Mouse (Mus musculus) testis, postnatal 10 days (tissue): ENCODE data around the gene Gdap1l1.
"Not testable (repeated sequence)": the region's sequence is repeated elsewhere in the genome, so short reads cannot be mapped to it uniquely, and the experiment has no call there.

Experiments used
- DNase-seq: peaks from one replicate; pipeline ENCODE4 v3.0.0; 2021; ENCODE audit warnings: low spot score

Gdap1l1 gene

DNA sequence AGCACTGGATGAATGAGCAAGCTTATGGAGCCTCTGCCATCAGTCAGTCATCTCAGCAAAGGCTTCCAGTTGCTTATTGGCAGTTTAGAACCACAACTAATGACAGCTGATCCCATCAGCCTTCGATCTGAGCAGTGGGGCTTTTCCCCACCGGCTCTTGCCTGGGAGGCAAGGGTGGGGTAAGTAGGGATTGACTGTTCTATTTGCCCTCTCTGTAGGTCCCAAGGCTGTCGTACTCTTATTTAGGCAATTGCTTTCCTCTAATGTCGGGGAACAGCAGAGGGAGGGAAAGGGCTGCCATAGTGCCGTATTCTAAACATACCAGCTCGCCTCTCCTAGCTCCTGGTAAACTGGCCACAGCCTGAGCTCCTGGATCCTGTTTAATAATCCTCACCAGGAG is 13.7 kb upstream of the Gdap1l1 start, which contains the start of gene Oser1:
Gene Oser1, minus strand, starts transcription at position 101 of the 400 bp plus-strand sequence.
- no peak for DNase-seq

DNA sequence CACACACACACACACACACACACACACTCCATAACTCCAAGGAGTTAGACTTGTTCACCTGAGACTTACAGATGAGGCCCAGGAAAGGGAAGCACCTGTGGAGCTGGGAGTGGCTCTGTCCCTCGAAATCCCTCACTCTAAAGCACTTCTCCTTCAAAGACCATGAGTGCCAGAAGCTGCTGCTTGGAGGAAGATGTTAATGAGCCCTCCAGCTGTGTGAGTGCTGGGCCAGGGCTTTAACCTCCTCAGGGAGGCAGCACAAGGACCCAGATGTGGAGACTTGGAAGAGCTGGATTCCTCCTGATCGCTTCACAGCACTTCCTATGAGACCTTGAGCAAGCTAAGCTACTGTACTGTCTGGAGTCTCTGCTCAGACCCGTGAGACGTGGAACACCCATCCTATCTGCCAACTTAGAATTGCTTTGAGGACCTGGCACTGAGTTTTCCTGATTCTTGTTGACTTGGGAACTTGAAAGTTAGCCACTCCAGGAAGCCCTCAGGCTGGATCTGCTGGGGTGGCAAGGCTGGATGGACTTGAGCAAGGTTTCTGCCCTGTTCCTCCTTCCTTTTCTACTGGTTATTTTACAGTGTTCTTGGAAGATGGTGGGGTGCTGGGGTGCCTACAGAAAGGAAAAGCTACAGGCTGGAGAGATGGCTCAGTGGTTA is 9.8 kb upstream of the Gdap1l1 start:
- DNase-seq, result no peak

DNA sequence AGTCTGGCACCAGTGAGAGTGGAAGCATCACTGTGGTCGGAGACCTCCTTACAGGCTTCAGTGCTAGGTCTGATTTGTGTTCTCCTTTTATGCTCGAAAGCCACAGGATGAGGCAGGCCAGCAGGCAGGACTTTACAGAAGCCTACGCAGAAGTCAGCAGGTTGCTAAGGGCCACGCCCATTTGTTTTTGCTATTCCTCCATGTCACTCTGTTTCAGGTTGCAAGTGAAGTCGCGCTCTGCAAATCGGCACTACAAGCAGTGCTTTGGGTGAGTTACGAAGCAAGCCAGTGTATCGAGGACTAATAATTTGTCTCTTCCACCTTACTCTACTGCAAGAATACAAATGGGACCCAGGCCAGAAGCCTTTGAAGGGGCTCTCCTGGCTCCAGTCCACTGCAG is 7.0 kb upstream of the Gdap1l1 start:
- no peak for DNase-seq

DNA sequence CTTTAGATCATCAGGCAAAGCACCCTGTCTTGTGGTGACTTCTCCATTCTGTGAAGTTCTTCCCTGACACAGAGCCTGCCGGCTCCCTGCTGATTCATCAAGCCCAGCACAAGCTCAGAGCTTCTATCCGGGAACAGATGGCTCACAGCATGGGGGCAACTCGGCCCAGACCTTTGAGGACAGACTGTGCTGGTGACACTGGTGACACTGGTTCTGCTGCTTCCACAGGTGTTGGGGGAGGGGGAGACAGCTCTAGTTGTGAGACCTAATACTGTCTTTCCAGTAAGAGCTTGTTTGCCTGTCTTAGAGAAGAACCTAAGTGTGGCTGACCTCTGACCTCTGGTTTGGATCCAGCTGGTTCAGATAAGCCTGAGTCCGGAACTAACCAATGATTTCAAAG is 4.3 kb upstream of the Gdap1l1 start:
- DNase-seq, result no peak

DNA sequence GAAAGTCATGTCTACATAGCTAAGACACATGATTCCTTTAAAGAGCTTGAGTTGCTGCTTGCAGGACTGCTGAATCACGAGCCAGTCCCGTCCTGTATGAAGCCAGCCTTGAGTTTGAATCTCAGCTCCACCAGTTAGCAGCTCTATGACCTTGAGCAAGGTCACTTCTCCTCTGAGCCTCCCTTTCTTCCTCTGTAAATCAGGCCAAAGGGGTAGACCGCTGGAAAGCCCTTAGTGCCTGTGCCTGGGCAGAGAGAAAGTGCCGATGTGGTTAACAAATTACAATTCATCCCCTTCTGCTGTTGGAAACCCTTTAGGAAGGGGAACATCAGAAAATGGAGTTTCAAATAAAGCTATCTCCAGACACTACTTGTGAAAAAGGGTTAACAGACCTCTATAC is 476 bp upstream of the Gdap1l1 start:
- no peak for DNase-seq

DNA sequence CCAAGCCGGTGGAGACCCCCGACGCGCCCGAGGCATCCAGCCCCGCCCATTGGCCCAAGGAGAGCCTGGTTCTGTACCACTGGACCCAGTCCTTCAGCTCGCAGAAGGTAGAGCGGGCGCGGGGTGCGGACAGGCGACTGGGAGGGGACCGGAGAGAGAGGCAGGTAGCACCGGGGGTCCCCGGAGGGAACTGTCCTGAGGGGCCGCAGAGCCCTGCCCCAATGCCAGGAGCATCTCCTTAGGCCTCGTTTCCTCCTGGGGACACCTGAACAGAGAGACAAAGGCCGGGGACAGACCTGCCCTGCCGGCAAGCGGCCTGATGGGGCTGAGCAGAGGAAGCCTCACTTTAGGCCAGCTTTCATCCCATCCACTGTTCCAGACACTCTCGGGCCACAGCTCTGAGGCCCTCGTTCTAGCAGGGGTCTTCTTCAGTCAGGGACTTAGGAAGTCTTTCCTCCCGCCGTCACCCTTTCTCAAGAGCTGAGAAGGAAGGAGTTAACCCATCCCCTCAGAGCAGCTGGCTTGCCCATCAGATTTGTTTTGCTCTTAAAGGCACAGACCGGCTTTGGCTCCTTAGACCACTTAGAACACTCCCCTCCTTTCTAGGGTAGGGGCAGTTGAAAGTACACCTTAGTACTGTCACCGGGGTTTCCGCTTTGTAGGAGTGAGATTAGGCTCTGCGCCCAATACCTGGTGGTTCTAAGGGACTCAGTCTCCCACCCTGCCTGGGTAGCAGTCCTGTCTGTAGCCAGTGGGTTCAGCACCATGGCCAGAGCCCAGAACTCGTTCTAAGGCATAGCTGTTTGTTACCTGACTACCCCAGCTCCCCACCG is 559 bp downstream of the Gdap1l1 start:
- DNase-seq, result peak; percentile 74

DNA sequence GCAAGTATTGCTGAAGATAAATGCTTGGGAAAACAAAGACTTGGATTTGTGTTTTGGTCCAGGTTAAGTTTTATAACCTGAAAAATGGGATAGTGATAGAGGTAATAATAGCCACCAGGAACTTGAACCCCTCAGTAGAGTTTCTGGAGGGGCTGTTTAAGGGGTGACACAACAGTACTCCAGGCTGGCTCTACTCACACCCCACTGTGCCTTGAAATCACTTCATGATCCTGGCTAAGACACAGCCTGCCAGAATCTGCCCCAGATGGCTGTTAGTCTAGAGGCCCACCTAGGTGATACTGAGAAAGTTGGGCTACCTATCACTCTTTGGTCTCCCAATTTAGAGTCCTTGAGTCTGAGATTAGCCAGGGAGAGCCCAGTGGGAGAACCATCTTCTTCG is 1.2 kb downstream of the Gdap1l1 start:
- DNase-seq, result no peak

DNA sequence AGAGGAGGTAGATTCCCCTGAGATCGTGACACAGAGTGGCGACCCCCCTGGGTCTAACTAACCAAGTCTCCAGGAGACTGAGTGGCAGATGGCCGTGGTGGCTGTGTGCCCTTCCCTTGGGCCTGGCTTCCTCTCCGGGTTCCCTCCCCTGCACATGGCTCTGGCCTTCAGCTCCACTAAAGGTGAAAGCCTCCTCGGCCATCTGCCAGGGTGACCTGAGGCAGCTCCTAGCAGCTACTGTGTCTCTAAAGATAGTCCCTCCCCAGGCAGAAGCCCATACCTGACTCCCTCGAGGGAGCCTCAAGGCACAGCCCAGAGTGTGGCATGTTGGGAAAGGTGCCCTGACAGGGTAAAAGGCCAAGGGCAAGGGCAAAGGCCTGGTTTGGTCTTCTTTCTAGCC is 5.3 kb downstream of the Gdap1l1 start:
- no peak for DNase-seq

DNA sequence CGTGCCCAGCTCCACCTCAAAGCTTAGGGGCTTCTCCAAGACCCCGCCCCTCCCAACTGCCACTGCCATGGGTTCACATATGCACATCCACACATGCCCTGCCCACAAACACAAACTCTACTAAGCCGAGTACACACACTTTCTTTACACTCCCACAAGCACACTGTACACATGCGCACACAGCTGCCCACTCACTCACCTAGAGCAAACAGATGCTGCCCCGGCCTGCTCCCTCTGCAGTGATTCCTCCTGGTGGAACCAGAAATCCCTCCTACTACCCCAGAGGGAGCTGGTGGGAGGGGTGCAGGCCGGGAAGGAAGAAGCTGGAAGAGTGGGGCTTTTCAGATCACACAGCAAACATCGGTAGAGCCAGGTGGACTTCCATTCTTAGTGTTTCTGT is 5.7 kb downstream of the Gdap1l1 start:
- no peak for DNase-seq

DNA sequence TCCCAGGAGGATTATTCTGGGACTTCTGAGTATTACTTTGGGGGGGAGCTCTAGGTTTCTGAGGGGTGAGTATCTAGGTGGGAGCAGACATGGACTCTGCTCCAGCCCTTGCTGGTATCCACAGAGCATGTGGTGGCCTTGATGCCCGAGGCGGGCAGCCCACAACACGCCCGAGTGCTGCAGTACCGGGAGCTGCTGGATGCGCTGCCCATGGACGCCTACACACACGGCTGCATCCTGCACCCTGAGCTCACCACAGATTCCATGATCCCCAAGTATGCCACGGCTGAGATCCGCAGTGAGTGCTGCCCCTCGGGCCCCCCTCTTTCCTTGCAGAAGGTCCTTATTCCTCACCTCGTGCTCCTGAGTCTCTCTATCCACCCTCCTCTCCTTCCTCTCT is 9.1 kb downstream of the Gdap1l1 start:
- no peak for DNase-seq

DNA sequence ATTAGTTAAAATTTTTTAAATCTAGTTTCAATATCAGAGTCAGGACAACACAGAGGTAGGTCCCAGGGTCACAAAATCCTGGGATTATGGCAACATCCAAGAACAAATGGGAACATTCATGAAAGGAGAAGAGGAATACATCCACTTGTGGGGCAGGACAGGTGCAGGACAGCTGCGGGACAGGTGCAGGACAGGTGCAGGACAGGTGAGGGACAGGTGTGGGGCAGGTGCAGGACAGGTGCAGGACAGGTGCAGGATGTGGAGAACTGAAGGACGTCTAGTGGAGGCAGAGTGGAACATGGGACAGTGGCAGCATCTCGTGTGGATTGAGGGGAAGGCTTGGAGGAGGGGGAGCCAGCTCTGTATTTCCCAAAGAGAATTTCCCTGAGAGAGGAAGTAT is 11.0 kb downstream of the Gdap1l1 start:
- DNase-seq, result no peak

DNA sequence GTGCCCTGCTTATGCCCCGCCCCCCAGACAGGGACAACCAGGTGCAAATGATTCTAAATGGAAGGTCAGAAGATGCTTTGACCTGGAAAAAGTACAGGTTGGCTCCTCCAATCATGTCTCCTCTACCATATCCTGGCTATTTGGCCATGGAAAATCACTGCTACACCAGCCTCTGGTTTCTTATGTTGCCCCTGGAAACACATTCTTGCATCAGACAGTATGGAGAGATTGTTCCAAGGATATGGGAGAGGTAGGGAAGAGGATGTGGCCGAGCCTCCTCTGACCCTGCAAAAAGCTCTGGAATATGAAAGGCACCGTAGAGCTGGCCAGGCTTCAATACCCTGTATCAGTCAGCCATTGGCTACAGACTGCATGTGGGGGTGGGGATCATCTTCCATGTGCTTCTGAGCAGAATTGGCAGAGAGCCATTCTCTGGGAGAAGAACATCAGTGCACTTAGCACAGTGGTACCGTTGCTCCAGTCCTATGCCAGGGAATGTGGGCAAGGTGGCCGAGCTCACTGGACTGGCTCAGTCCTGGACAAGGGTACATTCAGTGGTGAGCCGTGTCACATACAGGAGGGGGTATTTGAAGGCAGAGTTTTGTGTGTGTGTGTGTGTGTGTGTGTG is 12.5 kb downstream of the Gdap1l1 start:
- no peak for DNase-seq

DNA sequence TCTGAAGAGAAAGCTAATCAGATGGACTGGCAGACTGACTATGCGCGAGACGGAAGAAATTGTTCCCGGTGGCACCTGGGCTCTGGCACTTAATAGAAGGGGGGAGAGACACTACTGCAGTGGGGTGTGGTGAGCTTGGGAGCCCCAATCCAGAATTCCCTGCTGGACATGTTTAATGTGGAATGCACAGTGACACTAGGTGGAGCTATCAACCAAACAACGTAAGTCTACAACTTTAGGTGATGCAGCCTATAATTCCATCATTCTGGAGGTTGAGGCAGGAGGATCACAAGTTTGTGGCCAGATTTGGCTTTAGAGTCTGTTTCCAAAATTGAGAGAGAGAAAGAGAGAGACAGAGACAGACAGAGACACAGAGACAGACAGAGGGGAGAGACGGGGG is 14.5 kb downstream of the Gdap1l1 start:
- no peak for DNase-seq

DNA sequence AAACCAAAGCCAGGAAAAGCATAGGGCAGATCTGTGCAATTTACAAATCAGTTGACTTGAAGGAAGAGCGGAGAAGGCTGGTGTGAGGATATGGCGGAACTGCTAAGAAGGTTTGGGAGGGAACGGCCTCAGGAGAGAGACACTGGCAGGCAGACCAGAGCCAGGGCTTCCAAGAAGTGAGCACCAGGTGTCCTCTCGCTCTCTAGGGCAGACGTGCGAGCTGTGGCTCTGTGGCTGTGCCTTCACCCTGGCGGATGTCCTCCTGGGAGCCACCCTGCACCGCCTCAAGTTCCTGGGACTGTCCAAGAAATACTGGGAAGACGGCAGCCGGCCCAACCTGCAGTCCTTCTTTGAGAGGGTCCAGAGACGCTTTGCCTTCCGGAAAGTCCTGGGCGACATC is 15.1 kb downstream of the Gdap1l1 start:
- no peak for DNase-seq

DNA sequence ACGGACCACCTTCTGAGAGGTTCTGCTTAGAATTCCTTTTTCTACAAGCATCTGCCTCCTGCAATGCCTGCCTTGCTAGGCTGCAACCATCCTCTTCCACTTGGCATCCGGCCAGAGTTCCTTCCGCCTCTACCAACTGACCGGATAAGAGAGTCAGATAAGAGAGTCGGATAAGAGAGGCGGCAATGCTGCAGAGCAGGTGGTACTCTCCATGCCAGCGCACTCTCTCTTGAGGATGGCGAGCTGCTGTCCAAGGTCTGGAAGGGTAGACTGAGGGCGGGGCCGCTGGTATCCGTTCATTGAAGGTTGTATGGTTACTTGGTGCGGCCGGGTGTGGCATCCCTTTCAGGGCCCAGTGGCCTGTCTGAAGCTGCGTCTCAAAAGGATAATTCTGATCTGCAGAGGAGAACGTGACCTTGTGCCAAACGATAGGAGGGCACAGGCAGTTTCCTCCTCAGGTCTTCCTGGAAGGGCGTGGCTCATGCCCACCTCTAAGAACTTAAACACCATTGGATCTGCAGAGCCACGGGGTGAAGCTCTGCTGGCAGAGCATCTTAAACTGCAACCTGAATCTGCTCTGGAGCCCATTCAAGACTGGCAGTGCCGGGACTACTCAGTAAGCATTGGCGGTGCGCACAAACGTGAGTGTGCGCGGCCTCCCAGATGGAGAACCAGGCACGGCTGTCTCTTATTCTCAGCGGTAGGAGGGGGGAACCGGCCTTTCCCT is 20.4 kb downstream of the Gdap1l1 start:
- no peak for DNase-seq

DNA sequence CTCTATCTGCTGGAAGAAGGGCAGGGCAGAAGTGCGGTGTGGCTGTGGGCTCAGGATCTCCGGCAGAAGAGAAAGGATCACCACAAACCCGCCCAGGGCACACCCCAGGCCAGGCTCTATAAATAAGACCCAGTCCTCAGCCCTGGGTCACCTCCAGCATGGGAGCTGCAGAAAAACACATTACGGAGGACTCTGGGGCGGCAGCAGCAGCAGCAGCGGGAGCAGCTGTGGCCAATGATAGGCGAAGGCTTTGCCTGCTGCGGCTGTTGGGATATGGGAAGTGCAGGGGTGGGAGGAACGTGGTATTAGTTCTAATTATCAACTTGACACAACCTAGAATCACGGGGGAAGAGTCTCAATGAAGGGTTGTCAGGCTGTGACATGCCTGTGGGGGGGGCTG is 21.1 kb downstream of the Gdap1l1 start:
- DNase-seq, result no peak

DNA sequence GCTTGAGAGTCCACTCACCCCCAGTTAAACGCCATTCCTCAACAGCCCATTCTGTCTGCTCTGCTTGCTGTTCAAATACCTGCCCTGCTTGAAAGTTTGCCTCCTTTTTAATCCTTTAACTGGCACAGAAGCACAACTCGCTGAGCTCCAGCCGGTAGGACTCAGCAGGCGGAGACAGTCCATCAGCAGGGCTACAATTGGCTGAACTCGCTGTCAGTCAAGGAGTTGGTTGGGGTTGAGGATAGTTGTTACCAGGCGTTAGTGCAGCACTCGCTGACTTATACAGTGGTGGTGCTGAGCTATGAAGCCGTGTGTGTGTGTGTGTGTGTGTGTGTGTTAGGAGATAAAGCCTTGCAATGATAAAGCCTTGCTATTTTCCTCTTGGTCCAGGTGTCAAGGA is 22.3 kb downstream of the Gdap1l1 start:
- DNase-seq, result no peak

DNA sequence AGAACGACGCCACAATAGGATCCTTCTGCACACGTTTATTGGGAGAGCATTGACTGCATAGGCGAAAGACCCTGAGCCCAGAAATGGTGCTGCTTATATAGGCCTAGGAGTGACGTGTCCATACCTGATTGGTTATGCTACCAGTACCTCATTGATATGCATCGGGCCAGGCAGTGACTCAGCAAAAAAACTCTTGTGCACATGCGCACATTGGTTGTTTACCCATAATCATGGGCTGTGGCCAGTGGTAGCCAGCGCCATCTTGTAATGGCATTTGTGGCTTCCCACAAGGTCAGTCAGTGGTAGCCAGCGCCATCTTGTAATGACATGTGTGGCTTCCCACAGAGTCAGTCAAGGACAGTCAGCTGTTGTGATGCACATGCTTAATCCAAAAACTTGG is 23.0 kb downstream of the Gdap1l1 start:
- not testable (repeated sequence) for DNase-seq

DNA sequence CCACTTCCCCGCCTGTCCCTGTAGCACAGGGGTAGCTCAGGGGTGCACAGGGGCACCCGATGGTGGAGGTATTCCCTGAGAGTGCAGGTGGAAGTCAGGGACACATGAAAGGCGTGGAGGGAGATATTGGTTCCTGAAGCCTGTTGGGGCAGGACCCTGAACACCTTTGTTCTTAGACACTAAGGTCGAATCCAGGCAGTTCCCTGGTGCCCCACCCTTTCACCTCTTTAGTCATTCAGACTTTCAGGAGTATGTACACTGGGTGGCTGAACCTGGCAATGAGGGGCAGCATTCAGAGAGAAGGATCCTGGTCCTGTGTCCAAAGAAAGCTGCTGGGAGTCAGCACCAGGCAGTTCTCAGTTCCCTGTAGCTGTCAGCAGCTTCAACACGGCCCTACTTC is 24.1 kb downstream of the Gdap1l1 start:
- DNase-seq, result no peak

DNA sequence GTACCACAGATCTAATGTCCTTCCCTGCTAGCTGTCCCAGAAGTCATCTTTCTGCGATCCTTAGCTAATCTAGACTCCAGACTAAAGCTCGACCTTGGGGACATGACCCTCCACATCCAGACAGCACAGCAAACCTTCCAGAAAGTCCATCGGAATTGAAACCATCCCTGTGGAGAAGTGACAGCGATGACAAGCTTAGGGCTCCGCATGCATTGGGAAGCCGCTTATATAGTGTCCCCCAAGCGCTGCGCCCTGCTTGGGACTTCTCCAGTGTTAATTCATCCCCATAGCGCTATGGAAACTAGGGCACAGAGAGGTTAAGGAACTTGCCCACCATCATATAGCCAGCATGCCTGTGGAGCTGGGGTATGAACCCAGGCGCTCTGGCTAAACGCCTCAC is 24.5 kb downstream of the Gdap1l1 start:
- DNase-seq, result no peak

DNA sequence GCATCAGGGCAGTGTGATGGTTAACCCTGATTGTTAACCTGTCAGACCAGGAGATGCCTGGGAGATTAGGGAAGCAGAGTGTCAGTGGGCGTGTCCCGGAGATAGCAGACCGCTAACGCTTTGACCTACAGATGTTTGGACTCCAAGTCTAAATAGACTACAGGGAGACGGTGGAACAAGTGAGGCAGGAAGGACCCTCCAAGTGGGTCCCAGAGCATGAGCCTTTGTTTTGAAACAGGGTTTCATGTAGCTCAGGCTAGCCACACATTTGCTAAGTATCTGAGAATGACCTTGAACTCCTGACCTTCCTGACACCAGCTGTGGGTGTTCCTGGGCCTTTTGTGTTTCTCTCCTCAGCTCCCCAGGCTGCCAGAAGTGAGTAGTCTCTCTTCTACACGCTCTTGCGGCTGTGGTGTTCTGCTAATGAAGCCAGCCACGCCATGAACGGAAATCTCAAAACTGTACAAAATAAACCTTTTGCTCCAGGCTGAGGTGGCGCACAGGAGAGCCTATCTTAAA is 25.0 kb downstream of the Gdap1l1 start:
- no peak for DNase-seq

DNA sequence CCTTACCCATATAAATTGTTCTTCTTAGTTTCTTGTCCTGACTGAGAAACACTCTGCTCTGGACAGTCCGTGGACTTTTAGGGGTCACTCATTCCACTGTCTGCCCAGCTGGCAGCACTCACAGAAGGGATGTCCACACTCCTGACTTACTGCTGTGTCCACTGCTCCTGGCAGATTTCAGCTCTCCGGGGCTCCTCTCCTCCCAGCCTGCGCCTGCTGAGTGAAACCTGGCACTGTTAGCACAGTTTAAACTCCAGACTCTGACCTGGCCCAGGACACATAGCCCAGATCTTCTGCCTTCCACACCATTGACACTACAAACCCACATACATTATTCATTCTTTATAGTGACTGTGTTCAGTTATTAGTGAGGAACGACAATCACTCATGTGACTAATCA is 25.7 kb downstream of the Gdap1l1 start:
- DNase-seq, result no peak
